Mouse (Mus musculus) layer of hippocampus, adult 9-11 months (tissue): ENCODE data around the gene Map3k14.

Source experiments
- DNase-seq: peaks from one replicate; pipeline ENCODE4 v3.0.0; 2022

The Map3k14 gene

DNA sequence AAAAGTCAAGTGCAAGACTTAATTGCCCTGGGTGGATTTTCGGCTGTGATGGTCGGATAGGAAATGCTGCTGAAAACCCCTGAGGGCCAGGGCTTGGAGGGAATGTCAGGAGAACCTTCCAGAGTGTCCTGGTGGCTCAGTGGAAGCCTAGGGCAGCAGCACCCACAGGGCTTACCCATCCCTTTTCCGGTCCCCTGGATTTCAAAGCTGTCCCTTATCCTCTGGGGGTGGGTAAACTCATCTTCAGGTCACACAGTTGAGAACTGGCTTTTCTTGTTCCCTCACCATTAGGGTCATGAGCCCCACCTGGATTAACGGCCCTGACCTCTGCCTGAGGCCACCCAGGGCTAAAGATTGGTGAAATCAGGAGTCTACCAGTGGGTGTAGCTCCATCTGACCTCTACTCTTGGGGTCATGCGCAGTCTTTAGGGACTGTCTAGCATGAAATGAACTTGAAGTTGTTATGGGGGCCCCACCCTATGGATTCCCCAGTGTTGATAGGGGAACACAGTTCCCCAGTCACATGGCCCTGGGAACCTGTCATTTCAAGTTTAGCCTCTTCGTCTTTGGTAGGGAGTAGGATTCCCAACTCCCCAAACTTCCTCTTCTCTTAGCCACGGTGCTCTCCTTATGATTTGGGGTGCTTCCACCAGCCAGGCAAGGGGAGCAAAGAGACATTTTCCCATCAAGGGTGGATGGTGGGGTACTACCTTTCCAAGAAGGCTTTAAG lies 94.1 kb downstream of the Map3k14 start:
- DNase-seq: no peak

- no peak for DNase-seq
Measured at GRCm38 (mm10) chr11:103172392-103173040, 94.8 kb downstream of the Map3k14 start.

DNA sequence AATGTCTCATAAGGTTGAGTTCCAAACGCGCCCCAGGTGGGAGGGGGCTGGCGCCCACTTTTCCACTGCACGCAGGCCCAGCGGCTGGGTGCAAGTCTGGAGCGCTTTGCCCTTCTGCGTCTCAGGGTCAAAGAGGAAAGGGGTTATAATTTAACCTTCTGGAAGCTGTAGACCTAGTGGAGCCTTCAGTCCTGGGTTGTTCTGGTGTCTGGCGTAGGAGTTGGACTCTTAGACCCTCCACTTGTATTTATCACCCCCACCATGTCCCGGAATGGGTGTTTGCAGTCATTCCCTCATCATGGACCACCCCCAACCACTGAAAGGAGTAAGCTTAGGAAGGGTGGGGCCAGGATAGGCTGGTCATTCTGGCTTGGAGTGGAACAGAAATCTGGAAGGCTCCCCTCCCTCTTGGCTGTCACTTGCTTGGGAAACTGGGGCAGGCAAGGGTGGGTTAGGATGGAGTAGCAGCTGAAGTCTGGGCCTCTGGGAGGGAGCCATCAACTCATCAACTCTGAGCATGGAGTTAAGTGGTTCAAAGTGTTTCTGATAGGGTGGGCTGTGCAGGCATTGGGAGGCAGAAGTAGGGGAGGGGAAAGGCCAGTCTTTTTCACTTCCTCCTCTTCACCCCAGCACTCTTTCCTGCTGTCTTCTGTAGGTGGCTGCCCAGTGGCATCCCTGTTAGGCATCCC lies 95.4 kb downstream of the Map3k14 start:
- no peak for DNase-seq

DNA sequence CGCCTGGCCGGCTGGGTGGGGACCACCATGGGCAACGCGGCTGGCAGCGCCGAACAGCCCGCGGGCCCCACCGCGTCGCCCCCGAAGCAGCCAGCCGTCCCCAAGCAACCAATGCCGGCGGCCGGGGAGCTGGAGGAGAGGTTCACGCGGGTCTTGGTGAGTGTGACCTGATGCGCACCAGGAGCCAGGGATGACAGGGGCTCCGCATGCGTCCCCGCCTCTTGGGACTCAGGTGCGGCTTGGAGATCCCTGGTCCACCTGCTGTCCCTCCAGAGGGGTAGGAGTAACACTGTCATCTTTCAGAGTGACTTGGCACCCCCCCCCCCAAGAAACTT lies 96.0 kb downstream of the Map3k14 start:
- no peak for DNase-seq

GRCm38 (mm10) chr11:103170494-103171285 lies 96.6 kb downstream of the Map3k14 start, which contains the start of gene Fmnl1:
TSS of gene Fmnl1 (plus strand) at chr11:103171107.
- no peak for DNase-seq

- DNase-seq: no peak
Measured at GRCm38 (mm10) chr11:103170111-103170493, 97.2 kb downstream of the Map3k14 start.
